Mouse (Mus musculus): ENCODE results near the gene Inhbc. TPM values are rescaled to one million over a fixed set of nuclear protein-coding genes. Genes with fewer than 3 reads are reported as not detected.

The Inhbc gene
- total RNA-seq (2021): not detected
- long read RNA-seq, experiment 1: 0 reads
- long read RNA-seq, experiment 2: 0 reads

- no peak for TF ChIP-seq CTCF (IDR thresholded peaks at IDR 0.05)
- no peak for DNase-seq
- intact Hi-C loops (cut with DNase I): no loop called here
- no peak within 1 kb of the TSS for H3K4me3 ChIP-seq
- no peak within 1 kb of the TSS for H3K27ac ChIP-seq
These were observed at the start of gene Inhbc for GRCm38 (mm10) chr10:127369834-127370820. Gene Inhbc (minus strand): TSS chr10:127370431.

- intact Hi-C loops (cut with DNase I): no loop called here
- DNase-seq: no peak
- no peak overlapping the region for H3K27ac ChIP-seq
- no peak for TF ChIP-seq CTCF (IDR thresholded peaks at IDR 0.05)
- no peak overlapping the region for H3K4me3 ChIP-seq
These were observed 43.9 kb upstream of the Inhbc start for GRCm38 (mm10) chr10:127414141-127414540.

DNA sequence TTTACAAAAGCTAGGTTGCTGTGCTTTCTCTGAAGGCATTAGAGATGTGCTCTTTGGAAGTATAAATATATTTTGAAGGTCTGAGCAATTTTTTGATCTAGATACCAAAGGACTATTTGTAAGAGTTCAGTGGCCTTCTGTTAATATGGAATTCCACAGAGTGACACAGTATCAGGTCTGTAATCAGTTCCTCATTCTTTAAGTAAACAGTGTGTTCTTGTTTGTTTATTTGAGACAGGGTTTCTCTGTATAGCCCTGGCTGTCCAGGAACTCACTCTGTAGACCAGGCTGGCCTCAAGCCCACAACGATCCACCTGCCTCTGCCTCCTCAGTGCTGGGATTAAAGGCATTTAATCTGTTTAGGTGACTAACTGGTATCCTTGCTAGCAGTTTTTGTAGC lies 43.4 kb upstream of the Inhbc start:
- no peak for TF ChIP-seq CTCF (IDR thresholded peaks at IDR 0.05)
- no peak for DNase-seq
- intact Hi-C loops (cut with DNase I): no loop called here
- Histone ChIP-seq H3K27ac (no peak overlapping the region), H3K4me3 (no peak overlapping the region)

DNA sequence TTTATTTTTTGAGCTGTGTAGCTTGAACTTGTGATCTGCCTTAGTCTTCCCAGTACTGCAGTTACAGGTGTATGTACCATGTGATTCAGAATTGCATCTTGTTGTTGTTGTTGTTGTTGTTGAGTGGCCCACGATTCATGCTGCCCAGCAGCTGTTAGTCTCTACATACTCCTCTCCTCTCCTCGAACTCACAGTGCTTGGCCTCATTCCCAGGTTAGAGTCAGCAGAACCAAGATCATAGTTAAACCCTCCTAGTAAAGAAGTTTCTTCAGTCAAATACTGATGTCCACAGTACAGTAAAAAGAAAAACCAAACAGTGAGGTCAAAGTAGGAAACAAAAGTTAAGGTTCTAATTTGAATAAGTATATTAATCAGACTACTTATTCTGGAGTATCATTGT lies 42.5 kb upstream of the Inhbc start:
- H3K27ac ChIP-seq: peak overlapping the region; percentile 43; the same call in 1 of the 2 replicates
- DNase-seq: no peak
- intact Hi-C loops (cut with DNase I): no loop called here
- H3K4me3 ChIP-seq: no peak overlapping the region
- no peak for TF ChIP-seq CTCF (IDR thresholded peaks at IDR 0.05)

- no peak for TF ChIP-seq CTCF (IDR thresholded peaks at IDR 0.05)
- intact Hi-C loops (cut with DNase I): no loop called here
- no peak for DNase-seq
- Histone ChIP-seq H3K27ac (peak overlapping the region; percentile 43), H3K4me3 (no peak overlapping the region)
These were observed 41.9 kb upstream of the Inhbc start for GRCm38 (mm10) chr10:127412101-127412500.

DNA sequence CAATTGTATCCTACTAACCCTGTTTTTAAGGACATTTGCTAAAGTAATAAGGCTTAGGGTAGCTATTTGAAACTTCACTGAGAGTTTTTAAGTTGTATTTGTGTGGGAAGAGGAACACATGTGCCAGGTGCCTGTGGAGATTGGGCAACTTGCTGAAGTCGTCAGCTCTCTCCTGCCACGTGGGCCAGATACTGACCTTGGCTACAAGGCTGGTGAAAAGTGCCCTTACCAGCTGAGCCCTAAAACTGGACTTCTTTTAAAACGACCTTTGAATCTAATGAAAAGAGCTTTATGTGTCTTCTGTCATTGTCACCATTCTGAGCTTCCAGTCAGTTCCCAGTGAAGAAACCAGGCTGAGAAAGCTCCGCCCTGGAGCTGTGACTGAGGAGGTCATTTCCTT lies 37.2 kb upstream of the Inhbc start:
- intact Hi-C loops (cut with DNase I): no loop called here
- H3K4me3 ChIP-seq: no peak overlapping the region
- TF ChIP-seq CTCF (IDR thresholded peaks at IDR 0.05): no peak
- peak overlapping the region; percentile 73 for H3K27ac ChIP-seq
- peak; percentile 53 for DNase-seq

DNA sequence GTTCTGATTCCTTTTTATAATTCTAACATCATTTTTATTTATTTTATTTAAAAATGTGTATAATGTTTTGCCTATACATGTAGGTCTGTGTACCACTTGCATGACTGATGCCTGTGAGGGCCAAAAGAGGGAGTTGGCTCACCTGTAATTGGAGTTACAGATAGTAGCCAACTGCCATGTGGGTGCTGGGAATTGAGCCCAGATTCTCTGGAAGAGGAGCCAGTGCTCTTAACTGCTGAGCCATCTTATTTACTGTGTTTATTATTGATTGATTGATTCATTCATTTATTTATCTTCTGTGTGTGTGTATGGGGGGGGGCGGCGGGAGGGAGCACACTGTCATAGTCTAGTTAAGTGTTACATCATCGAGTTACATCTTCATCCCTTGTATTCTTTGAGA lies 34.5 kb upstream of the Inhbc start:
- intact Hi-C loops (cut with DNase I): no loop called here
- H3K27ac ChIP-seq: no peak overlapping the region
- H3K4me3 ChIP-seq: no peak overlapping the region
- no peak for DNase-seq
- no peak for TF ChIP-seq CTCF (IDR thresholded peaks at IDR 0.05)

DNA sequence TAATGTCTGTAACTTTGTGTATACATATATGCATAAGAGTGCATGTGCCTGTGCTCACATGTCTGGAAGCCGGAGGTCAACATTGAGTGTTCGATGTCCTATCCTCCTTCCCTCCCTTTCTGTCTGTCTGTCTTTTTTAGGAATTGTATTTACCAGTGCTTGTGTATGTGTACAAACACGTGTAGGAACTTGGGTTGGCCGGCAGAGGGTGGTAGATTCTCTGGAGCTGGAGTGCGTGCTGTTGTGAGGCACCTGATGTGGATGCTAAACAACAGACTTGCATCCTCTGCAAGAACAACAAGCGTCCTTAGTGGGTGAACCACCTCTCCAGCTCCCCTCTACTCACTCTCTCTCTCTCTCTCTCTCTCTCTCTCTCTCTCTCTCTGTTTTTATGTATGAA lies 21.5 kb upstream of the Inhbc start:
- TF ChIP-seq CTCF (IDR thresholded peaks at IDR 0.05): peak; percentile 12; the same call in 1 of the 2 replicates
- Histone ChIP-seq H3K27ac (no peak overlapping the region), H3K4me3 (no peak overlapping the region)
- DNase-seq: no peak
- intact Hi-C loops (cut with DNase I): no loop called here

GRCm38 (mm10) chr10:127381743-127382134 lies 11.5 kb upstream of the Inhbc start:
- peak overlapping the region; percentile 97 for H3K27ac ChIP-seq
- no peak for DNase-seq
- no peak for TF ChIP-seq CTCF (IDR thresholded peaks at IDR 0.05)
- intact Hi-C loops (cut with DNase I): loop anchor here (5.0 kb wide), 1 partner anchor 46 kb away; no protein-coding TSS in a partner anchor
- peak overlapping the region; percentile 93 for H3K4me3 ChIP-seq

GRCm38 (mm10) chr10:127380767-127381742 lies 10.8 kb upstream of the Inhbc start:
- intact Hi-C loops (cut with DNase I): loop anchor here (5.0 kb wide), 1 partner anchor 46 kb away; no protein-coding TSS in a partner anchor
- peak overlapping the region; percentile 93 for H3K4me3 ChIP-seq
- TF ChIP-seq CTCF (IDR thresholded peaks at IDR 0.05): peak; percentile 40; the same call in 1 of the 2 replicates
- DNase-seq: peak; percentile 87
- H3K27ac ChIP-seq: peak overlapping the region; percentile 97

- Histone ChIP-seq H3K4me3 (peak within 1 kb of the TSS; percentile 93), H3K27ac (peak within 1 kb of the TSS; percentile 97)
- peak; percentile 96 for DNase-seq
- TF ChIP-seq CTCF (IDR thresholded peaks at IDR 0.05): no peak
- intact Hi-C loops (cut with DNase I): loop anchor here (5.0 kb wide), 1 partner anchor 47 kb away; no protein-coding TSS in a partner anchor
These were observed 10.0 kb upstream of the Inhbc start, which contains the start of gene R3hdm2 for GRCm38 (mm10) chr10:127380251-127380691. Gene R3hdm2 (plus strand): TSS chr10:127380327.

GRCm38 (mm10) chr10:127379654-127380053 lies 9.4 kb upstream of the Inhbc start:
- H3K27ac ChIP-seq: peak overlapping the region; percentile 97
- intact Hi-C loops (cut with DNase I): loop anchor here (5.0 kb wide), 1 partner anchor 48 kb away; no protein-coding TSS in a partner anchor
- DNase-seq: no peak

More at GRCm38 (mm10) chr10:127379654-127380053, 9.4 kb upstream of the Inhbc start:
- peak overlapping the region; percentile 93 for H3K4me3 ChIP-seq
- TF ChIP-seq CTCF (IDR thresholded peaks at IDR 0.05): no peak

Measured in gastrocnemius, adult 2 months (tissue).